Mouse (Mus musculus) forelimb bud, embryonic 11.5 days (tissue): ENCODE measurements around the gene Plekha5.
"Not testable (repeated sequence)": the region's sequence is repeated elsewhere in the genome, so short reads cannot be mapped to it uniquely, and the experiment has no call there.

Experiments
- DNase-seq: peaks from one replicate; pipeline ENCODE4 v3.0.0-alpha.2; 2012; ENCODE audit warnings: low read depth, low spot score

Gene Plekha5

DNA sequence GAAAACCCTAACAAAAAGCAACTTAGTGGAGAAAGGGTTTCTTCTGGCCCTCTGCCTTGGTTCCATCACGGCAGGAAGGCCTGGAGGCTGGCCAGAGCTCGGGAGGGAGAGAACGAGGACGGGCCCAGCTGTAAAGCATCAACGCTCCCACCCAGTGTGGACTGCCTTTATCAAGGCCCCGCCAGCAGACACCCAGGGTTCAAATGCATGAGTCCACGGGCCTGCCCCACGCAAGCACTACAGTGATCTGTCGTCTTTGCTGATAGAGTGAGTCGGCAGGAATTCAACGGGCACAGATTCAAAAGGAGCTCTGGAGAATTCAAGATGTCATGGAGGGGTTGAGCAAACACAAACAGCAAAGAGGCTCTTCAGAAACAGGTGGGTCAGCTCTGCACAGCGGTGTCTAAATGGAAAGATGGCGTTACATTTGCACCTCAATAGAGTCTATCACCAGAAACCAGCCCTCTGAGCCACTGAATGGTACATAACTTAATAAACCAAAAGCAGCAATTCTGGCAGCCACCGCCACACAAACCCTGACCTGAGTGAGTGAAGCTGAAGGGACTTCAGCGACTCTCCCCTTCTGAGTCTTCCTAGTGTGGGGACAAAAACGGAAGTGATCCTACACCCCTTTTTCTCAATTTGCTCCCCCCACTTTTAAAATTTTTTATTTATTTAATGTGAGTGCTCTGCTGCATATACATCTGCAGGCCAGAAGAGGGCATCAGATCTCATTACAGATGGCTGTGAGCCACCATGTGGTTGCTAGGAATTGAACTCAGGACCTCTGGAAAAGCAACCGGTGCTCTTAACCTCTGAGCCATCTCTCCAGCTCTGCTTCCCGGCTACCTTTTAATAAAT is 153.3 kb downstream of the Plekha5 start:
- no peak for DNase-seq

DNA sequence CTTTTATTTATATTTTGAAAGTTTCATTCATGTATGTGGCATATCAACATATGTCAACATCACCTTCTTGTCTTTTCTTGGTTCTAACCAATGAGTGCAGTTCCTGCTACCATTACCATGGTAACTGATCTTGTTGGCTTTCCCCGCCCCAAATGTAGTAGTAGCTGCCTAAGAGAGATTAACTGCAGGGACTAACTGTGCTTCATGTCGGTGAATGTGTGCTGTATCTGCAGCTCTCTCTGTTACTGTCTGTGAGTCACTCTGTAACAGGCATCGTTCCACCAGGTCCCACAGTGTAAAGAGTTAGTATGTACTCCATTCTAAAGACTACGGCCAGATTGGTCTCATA is 153.9 kb downstream of the Plekha5 start:
- DNase-seq = no peak

DNA sequence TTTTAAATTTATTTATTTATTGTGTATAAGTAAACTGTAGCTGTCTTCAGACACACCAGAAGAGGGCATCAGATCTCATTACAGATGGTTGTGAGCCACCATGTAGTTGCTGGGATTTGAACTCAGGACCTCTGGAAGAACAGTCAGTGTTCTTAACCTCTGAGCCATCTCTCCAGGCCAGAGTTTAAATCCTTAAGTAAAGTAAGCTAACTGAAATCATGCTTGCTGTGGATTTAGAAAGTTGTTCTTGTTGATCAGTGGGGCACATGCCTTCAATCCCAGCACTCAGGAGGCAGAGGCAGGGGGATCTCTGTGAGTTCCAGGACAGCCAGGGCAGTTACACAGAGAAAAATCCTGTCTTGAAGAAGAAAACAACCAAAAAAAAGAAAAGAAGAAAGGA is 155.1 kb downstream of the Plekha5 start:
- DNase-seq = not testable (repeated sequence)

DNA sequence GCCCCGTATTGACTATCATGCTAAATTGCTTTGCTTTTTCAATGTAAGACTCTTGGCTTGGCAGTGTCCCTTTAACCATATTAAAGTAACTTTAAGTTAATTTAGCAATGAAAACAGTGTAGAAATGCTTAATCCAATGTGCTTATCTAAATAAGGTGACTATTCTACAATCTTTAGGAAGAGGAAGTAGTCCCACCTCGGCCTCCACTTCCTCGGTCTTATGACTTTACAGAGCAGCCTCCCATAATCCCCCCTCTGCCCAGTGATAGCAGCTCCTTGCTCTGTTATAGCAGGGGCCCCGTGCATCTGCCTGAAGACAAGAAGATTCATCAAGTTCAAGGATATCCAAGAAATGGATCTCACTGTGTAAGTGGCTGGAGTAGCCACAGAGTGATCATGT is 156.3 kb downstream of the Plekha5 start:
- no peak for DNase-seq

DNA sequence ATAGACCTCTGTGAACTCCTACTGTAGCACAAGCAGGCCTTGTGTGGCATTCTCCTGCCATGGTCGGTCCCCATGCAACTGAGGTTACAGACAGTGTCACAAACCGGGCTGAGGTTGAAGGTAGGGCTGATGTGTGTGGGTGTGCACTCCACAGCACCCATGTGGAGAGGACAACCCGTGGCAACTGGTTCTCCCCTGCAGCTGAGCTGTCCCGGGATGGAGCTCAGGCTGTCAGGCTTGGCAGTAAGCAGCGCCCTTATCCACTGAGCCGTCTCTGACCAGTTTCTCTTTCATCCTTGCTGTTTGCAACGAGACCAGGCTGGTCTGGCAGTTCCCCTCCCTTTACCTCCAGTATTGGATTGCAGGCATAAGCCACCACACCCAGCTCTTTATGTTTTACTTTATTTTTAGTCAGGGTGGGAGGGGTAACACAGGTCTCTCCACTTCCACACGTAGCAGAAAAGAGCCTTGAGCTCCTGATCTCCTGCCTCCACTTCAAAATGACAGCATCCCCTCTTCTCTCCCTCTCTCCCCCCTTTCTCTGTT is 162.9 kb downstream of the Plekha5 start:
- no peak for DNase-seq

DNA sequence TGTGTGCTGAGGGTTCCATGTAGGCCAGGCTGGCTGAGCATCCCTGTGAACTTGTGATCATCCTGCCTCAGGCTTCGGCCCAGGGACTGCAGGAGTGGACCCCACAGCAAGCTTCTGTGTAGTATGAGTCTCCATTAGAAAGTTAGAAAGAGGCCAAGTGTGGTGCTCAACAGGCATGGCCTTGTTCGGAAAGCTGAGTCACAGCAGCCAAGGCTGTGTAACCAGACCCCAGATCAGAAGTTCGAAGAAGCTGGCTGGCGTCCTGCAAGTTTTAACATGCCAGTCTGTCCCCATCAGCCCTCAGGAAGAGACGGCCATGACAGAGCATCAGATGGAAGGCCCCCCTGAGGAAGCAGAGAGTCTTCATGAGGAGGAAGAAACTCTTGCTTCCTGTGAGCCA is 167.5 kb downstream of the Plekha5 start:
- DNase-seq = no peak

DNA sequence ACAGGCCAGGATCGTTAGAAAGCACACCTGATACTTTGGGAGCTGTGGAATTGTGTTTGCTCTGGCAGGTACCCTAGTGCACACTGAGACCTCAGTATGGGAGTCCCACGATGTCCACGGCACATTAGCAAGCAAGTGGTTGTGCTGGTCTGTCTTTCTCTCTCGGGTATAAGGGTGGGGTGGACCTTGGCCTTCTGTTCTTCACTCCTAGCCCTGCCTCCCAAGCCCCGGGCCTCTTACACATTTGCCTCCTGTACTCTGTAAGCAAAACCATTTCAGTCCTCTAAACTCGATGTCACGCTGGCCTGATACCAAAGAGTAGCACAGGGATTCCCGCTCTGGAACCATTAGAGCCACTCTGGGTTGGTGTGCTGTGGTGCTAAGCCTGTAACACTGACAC is 168.9 kb downstream of the Plekha5 start:
- no peak for DNase-seq

DNA sequence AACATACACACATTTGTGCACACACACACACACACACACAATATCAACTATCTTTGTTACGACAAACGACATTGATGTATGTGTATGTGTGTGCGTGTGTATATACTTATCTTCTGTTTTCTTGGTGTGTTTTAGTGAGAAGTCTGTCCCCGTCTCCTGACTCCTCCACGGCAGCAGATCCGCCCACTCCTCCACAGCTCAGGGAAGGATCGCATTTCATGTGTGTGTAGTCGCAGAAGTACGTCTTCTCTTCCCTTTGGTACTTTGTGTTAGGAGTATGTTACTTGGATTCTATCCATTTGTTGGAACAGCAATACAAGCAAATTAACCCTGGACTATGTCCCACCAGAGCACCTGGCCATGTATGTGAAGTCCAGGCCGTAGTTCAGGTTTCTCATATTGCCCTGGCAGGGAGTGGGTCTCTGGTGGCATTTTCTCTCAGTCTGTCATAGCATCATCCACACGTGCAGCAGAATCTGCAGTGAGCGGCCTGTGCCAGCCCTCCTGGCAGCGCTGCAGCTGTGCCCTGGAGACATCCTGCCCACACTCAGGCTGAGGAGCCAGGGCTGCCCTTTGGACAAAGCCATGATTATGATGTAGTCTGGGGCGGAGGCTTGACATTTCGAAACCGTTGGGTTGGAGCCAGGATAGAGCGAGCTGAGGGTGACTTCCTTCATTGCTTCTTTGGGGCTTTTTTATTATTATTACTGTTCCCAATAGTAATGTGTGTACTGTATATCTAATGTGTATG is 169.7 kb downstream of the Plekha5 start:
- no peak for DNase-seq

DNA sequence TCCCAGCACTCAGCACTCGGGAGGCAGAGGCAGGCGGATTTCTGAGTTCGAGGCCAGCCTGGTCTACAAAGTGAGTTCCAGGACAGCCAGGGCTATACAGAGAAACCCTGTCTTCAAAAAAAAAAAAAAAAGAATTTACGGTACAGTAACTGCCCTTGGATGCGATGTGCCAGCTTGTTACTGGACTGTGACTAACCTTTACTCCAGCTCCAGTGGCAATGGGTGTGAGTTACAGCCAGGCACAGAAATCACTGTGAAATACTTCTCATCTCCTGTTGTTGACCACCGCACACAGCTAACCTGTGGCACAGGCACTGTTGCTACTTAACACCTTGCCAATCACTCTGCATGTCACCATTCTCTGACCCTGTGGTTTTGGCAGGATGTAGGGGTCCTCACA is 171.7 kb downstream of the Plekha5 start:
- DNase-seq = not testable (repeated sequence)

DNA sequence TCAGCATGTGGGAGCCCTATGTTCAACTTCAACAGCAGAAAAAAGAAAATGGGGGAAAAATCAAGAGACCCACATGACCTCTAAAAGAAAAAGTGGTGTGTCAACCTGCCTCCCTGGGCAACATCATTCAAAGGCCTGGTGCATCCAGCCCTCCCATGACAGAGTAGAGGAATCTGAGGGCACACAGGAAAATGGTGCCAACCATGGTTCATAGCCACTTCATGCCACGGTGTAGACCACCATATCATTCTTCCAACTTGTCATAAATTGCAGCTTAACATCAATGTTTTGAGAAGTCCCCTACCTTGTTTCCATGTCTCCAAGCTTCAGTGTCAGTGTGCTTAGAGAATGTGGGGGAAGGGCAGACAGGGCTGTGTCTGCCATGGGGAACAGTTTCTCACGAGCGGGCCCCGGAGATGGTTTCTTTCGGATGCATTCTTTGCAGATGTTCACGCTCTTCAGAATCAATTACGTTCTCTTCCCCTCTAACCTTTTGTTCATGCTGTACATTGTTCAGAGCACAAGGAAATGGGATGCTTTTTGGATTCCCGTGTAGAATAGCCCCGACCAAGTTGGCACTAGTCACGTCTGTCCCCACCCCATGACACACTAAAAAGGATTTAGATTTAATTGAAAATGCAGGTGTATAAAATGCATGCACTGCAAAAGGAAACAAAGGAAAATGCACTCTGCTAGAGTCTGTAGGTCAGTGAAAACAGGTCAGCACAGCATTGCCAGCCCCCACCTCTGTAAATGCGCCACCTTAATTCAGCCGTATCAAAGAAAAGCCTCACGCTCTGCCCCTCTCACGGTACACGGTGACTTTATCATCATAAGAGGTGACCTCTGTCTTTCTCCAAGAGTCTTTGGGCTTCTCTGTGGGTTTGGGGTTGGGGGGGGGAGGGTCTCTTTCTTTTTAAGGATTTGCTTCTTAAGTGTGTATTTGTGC is 173.8 kb downstream of the Plekha5 start:
- no peak for DNase-seq

DNA sequence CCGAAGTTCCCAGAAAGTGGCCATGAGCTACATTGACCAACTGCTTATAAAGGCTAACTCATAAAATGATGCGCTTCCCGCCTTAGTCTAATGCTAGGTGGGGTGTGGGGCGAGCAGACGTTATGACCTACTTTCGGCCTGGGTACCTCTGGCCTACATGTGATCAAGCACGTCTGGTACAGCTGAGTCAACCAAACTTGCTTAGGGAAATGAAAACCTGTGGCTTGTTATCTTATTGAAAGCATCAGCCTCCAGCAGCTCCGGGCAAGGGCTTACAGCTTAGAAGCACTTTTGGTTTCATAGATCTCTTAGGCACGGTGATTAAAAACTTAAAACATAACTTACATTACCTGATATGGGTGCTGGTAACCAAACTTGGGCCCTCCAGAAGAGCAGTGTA is 174.7 kb downstream of the Plekha5 start:
- no peak for DNase-seq

DNA sequence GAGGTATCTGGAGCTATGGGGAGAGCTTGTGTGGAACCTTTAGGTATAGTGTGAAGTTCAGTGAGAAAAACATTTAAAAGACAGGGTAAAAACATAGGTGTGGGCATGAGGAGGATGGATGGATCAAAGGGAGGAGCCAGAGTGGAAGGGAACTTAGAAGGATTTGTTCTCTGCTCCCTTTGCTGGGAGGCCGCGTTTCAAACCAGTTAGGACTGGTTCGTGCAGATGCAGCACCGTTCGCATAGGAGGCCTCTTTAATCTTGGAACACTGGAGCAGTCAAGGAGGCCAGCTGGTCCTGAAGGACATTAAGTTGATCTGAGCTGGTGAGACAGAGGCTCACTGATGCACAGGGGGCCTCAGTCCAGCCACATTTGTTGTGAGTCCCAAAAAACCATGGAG is 175.5 kb downstream of the Plekha5 start:
- DNase-seq = no peak

DNA sequence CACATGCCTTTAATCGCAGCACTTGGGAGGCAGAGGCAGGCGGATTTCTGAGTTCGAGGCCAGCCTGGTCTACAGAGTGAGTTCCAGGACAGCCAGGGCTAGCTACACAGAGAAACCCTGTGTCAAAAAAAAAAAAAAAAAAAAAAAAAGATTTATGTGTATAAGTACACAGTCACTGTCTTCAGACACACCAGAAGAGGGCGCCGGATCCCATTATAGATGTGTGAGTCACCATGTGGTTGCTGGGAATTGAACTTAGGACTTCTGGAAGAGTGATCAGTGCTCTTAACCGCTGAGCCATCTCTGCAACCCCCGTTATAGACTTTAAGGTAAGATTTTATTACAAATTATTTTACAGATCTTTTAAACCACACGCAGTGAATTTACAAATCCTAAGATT is 176.8 kb downstream of the Plekha5 start:
- DNase-seq = not testable (repeated sequence)

DNA sequence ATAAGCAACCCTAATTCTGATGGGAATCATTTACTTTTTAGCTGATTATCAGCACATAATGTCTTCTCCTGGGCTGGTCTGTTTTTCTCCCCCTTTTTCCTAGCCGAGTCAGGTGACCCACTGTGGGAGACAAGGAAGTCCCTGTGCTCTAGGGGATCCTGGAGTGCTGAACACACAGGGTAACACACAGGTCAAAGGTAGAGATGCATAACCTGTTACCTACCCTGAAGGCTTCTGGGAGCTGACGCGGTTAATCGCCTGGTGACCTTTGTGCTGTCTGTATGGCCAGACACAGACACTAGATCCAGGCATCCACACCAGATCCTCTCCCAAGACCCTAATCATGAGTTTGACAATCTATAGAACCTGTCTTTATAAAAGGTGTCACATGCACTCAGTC is 177.3 kb downstream of the Plekha5 start:
- no peak for DNase-seq

DNA sequence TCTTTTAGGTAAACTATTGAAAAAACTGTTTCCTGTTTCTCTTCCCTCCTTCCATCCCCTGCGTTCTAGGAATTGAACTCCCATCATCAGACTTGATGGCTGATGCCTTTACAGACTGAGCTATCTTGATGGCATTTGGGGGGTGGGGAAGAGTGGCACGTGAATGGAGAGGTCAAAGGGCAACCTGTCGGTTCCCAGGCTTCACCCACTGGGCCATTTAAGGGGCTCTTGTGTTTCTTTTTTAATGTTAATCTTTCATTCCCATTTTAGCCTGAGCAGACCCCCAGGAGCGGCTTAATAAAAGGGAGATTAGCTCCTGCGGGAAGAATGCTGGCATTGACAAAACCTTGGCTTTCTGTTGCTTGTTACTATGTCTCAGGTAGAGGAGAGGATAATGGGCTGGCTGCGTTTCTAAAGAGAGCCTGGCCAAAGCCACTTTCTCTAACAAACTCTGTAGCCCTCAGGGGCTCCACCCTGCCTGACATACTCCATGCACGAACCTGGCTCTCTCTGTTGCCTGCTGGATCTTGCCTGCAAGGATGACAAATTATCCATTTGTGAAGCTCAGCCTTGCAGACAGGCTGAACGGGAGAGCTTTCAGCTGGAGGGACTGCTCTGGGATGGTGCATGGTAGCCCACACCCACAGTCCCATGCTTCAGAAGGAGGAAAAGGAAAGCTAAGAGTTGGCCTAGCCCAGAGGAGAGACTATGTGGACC is 179.5 kb downstream of the Plekha5 start:
- no peak for DNase-seq

DNA sequence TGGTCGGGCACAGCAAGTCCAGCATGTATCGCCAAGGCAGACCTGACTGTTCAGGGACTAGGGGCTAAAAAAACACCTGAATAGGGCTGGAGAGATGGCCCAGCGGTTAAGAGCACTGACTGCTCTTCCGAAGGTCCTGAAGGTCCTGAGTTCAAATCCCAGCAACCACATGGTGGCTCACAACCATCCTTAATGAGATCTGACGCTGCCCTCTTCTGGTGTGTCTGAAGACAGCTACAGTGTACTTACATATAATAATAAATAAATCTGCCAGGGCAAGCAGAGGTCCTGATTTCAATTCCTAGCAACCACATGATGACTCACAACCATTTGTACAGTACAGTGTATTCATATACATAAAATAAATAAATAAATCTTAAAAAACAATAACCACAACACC is 181.3 kb downstream of the Plekha5 start:
- DNase-seq = not testable (repeated sequence)

DNA sequence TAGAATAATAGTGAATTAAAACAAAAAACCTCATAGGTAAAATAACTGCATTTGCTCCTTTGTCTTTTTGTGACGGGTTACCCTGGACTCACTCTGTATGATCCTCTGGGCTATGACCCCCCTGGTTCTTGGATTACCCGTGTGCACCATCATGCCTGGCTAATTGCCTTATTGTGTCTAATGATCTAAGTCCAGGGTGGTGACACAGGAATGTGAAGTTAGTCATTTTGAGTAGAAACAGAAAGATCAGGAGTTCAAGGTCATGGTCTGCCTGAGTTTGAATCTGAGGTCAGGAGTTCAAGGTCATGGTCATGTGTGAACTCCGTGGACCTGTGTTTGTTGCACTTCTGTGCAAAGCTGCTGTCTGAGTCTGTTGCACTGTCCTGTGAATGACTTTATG is 181.9 kb downstream of the Plekha5 start:
- no peak for DNase-seq

DNA sequence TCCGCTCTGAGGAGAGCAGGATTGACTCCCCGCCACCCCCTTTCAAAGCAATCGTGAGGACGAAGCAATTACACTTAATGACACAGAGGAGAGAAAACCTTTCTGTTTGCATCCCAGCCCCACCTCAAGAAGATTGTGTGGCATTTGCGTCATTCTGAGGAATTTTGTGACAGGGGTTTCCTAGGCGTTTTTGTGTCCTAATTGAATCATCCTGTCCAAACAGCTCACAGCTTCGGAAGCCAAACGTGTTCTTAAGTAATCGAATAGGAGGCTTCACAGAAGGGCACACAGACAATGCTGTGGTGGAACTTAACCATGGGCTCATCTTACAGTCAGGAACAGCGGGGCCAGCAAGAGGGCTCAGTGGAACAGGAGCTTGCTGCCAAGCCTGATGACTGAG is 182.7 kb downstream of the Plekha5 start:
- DNase-seq = no peak

DNA sequence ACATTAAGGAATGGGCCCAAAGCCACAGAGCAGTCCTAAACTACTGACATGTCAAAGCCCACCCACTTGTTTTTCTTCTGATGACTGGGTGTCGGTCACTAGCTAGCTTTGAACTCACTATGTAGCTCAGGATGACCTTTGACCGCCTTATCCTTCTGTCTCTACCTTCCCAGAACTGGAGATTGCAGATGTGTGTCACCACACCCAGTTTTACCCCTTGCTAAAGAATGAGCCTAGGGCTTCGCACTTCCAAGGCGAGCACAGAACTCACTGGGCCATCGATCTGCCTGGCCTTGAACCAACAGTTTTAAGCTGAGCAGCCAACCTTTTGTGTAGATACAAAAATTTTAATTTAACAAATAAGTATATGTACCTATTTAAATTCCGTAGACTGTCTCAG is 184.8 kb downstream of the Plekha5 start:
- no peak for DNase-seq

DNA sequence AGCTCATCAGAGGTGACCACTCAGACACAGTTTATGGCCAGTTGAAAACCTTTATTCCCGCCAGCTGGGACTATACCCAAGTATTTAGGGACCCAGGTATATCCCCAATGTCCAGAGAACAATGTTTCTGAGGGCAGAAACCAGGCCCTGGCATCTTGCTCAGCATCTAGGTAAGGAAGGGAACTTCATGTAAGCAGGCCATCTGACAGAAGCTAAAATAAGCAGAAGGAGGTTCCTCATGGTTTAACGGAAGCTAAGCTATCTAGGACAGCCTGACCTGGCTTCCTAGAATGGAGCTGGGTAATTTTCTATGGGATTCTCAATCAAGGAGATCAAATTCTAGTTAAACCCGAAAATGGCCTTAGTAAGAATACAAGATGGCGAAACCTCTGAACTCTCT is 185.7 kb downstream of the Plekha5 start:
- no peak for DNase-seq

DNA sequence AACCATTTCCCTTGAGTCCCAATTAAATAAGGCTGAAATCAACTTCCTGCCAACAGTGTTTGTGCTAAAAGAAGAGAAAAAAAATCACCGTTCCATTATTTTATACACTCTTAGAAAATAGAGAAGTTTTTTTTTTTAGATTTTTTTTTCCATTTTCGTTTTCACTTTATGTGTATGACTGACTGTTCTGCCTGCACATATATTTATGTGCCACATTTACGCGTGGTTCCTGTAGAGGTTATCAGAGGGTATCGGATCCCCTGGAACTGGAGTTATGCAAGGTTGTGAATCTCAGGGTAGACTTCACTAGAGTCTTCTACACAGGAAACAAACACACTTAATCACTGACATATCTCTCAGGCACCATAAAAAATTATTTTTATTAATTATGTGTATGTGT is 186.3 kb downstream of the Plekha5 start:
- DNase-seq = no peak
